Mouse (Mus musculus) stomach, embryonic 16.5 days (tissue): Measurements from ENCODE around the gene Tcf23. TPM values are rescaled to one million over a fixed set of nuclear protein-coding genes. Genes with fewer than 3 reads are reported as not detected.
"Not testable (repeated sequence)": the region's sequence is repeated elsewhere in the genome, so short reads cannot be mapped to it uniquely, and the experiment has no call there.

ENCODE experiments used
- ATAC-seq: fragments of 200-750 bp; cut with Nextera tagmentation; 2 replicates; pipeline ENCODE4 v1.8.0; 2017; ENCODE audit warnings: moderate number of reproducible peaks, moderate TSS enrichment; ENCODE audit not compliant: insufficient read depth, low FRiP score
- H3K27ac ChIP-seq: fragments of 300-500 bp; sonication (generic); 2 replicates; pipeline ENCODE4 v1.5.1; 2014; ENCODE audit warnings: low read length
- H3K27me3 ChIP-seq: fragments of 300-500 bp; sonication (generic); 2 replicates; pipeline ENCODE4 v1.6.1; 2014; ENCODE audit warnings: low read length, control low read depth, mixed read lengths; ENCODE audit not compliant: control insufficient read depth, insufficient read depth
- H3K36me3 ChIP-seq: fragments of 300-500 bp; sonication (generic); 2 replicates; pipeline ENCODE4 v1.6.1; 2014; ENCODE audit warnings: low read length; ENCODE audit not compliant: control insufficient read depth, insufficient read depth
- H3K4me1 ChIP-seq: fragments of 300-500 bp; sonication (generic); 2 replicates; pipeline ENCODE4 v1.6.1; 2014; ENCODE audit warnings: low read length, control low read depth, mixed read lengths; ENCODE audit not compliant: control insufficient read depth, insufficient read depth
- H3K4me2 ChIP-seq: fragments of 300-500 bp; sonication (generic); 2 replicates; pipeline ENCODE4 v1.6.1; 2014; ENCODE audit warnings: low read depth, low read length, mixed read lengths
- H3K4me3 ChIP-seq: fragments of 300-500 bp; sonication (generic); replicated peaks from 2 replicates; pipeline ENCODE4 v1.5.1; 2014; ENCODE audit warnings: mild to moderate bottlenecking, low read length
- H3K9ac ChIP-seq: fragments of 300-500 bp; sonication (generic); 2 replicates; pipeline ENCODE4 v1.6.1; 2014; ENCODE audit warnings: low read length
- H3K9me3 ChIP-seq: fragments of 300-500 bp; sonication (generic); replicated peaks from 2 replicates; pipeline ENCODE4 v1.6.1; 2016; ENCODE audit warnings: low read length, control low read depth; ENCODE audit not compliant: control insufficient read depth
- WGBS: fragments of 180-500 bp; shearing (Covaris S2); extraction: QIAGEN DNeasy Blood & Tissue Kit; methylation state at CpG from one replicate; pipeline ENCODE4 v1.1.7; 2014; 5-methylcytosine and 5-hydroxymethylcytosine counted together
- polyA plus RNA-seq: library from polyadenylated mRNA; unstranded; fragments of >200 nt; fragmentation: Nextera tagmentation; extraction: Ambion mirVana; gene quantifications from 2 replicates; pipeline ENCODE4 v1.2.1, GENCODE M21; 2015

The Tcf23 gene
- polyA plus RNA-seq, 1 experiment from 2014 or later: 1.1 TPM

GRCm38 (mm10) chr5:31000993-31001392, 32.5 kb downstream of the Tcf23 start:
- H3K4me3 ChIP-seq: no peak overlapping the region
- no peak overlapping the region for H3K9ac ChIP-seq
- no peaks in the 10 kb centered on the region for H3K36me3 ChIP-seq
- no peak overlapping the region for H3K4me2 ChIP-seq
- 82% methylated on average over 2 of the region's 2 CpGs for WGBS
- H3K4me1 ChIP-seq: no peaks in the 10 kb centered on the region
- H3K9me3 ChIP-seq: no peaks in the 10 kb centered on the region
- H3K27me3 ChIP-seq: no peaks in the 10 kb centered on the region
- no peak overlapping the region for H3K27ac ChIP-seq
- no peak for ATAC-seq

- H3K4me1 ChIP-seq: no peaks in the 10 kb centered on the region
- no peak overlapping the region for H3K4me3 ChIP-seq
- ATAC-seq: no peak
- H3K9ac ChIP-seq: no peak overlapping the region
- H3K4me2 ChIP-seq: no peak overlapping the region
- 82% methylated on average over 4 of the region's 4 CpGs for WGBS
- no peaks in the 10 kb centered on the region for H3K9me3 ChIP-seq
- no peaks in the 10 kb centered on the region for H3K36me3 ChIP-seq
- no peaks in the 10 kb centered on the region for H3K27me3 ChIP-seq
- H3K27ac ChIP-seq: no peak overlapping the region
Measured at GRCm38 (mm10) chr5:31001560-31001959, 33.1 kb downstream of the Tcf23 start.

- Histone ChIP-seq H3K36me3 (no peaks in the 10 kb centered on the region), H3K4me1 (no peaks in the 10 kb centered on the region), H3K4me2 (no peak overlapping the region), H3K9me3 (no peaks in the 10 kb centered on the region), H3K27me3 (no peaks in the 10 kb centered on the region), H3K4me3 (no peak overlapping the region), H3K9ac (no peak overlapping the region), H3K27ac (no peak overlapping the region)
- ATAC-seq: peak; percentile 47; the same call in 1 of the 2 replicates
- WGBS: 6% methylated on average over 5 of the region's 5 CpGs
Measured at GRCm38 (mm10) chr5:31004184-31004583, 35.7 kb downstream of the Tcf23 start.

- H3K27ac ChIP-seq: no peak overlapping the region
- no peak overlapping the region for H3K9ac ChIP-seq
- no peaks in the 10 kb centered on the region for H3K27me3 ChIP-seq
- H3K4me3 ChIP-seq: no peak overlapping the region
- WGBS: 74% methylated on average over 3 of the region's 3 CpGs
- no peaks in the 10 kb centered on the region for H3K36me3 ChIP-seq
- no peaks in the 10 kb centered on the region for H3K4me1 ChIP-seq
- H3K9me3 ChIP-seq: no peaks in the 10 kb centered on the region
- no peak for ATAC-seq
- H3K4me2 ChIP-seq: no peak overlapping the region
Measured at GRCm38 (mm10) chr5:31012737-31013136, 44.3 kb downstream of the Tcf23 start.

GRCm38 (mm10) chr5:31015913-31016312, 47.5 kb downstream of the Tcf23 start:
- Histone ChIP-seq H3K4me1 (no peaks in the 10 kb centered on the region), H3K9me3 (no peaks in the 10 kb centered on the region), H3K27ac (no peak overlapping the region), H3K36me3 (no peaks in the 10 kb centered on the region), H3K4me3 (no peak overlapping the region), H3K9ac (no peak overlapping the region), H3K4me2 (no peak overlapping the region), H3K27me3 (no peaks in the 10 kb centered on the region)
- WGBS: 44% methylated on average over 2 of the region's 2 CpGs
- no peak for ATAC-seq

- not testable (repeated sequence) for H3K9me3 ChIP-seq, H3K4me1 ChIP-seq, H3K27ac ChIP-seq, H3K9ac ChIP-seq, H3K4me3 ChIP-seq, H3K4me2 ChIP-seq, ATAC-seq, H3K36me3 ChIP-seq, H3K27me3 ChIP-seq
- 90% methylated on average over 4 of the region's 5 CpGs for WGBS
Measured at GRCm38 (mm10) chr5:31021790-31022189, 53.3 kb downstream of the Tcf23 start.

- H3K36me3 ChIP-seq: no peaks in the 10 kb centered on the region
- H3K9ac ChIP-seq: no peak overlapping the region
- no peak for ATAC-seq
- H3K4me1 ChIP-seq: no peaks in the 10 kb centered on the region
- 33% methylated on average over 1 of the region's 1 CpGs for WGBS
- no peak overlapping the region for H3K4me3 ChIP-seq
- H3K4me2 ChIP-seq: no peak overlapping the region
- H3K27me3 ChIP-seq: no peaks in the 10 kb centered on the region
- no peaks in the 10 kb centered on the region for H3K9me3 ChIP-seq
- H3K27ac ChIP-seq: no peak overlapping the region
Measured at GRCm38 (mm10) chr5:31022690-31023089, 54.2 kb downstream of the Tcf23 start.

GRCm38 (mm10) chr5:31023254-31023653, 54.8 kb downstream of the Tcf23 start:
- no peak overlapping the region for H3K4me2 ChIP-seq
- no peak for ATAC-seq
- no peak overlapping the region for H3K9ac ChIP-seq
- H3K27ac ChIP-seq: no peak overlapping the region
- no peaks in the 10 kb centered on the region for H3K36me3 ChIP-seq
- no peaks in the 10 kb centered on the region for H3K27me3 ChIP-seq
- H3K4me1 ChIP-seq: no peaks in the 10 kb centered on the region
- no peaks in the 10 kb centered on the region for H3K9me3 ChIP-seq
- WGBS: 27% methylated on average over 4 of the region's 4 CpGs
- no peak overlapping the region for H3K4me3 ChIP-seq

GRCm38 (mm10) chr5:31024641-31025040, 56.2 kb downstream of the Tcf23 start:
- Histone ChIP-seq H3K27me3 (no peaks in the 10 kb centered on the region), H3K9ac (no peak overlapping the region)

More at GRCm38 (mm10) chr5:31024641-31025040, 56.2 kb downstream of the Tcf23 start:
- H3K27ac ChIP-seq: no peak overlapping the region
- H3K4me3 ChIP-seq: no peak overlapping the region
- H3K4me2 ChIP-seq: no peak overlapping the region
- ATAC-seq: no peak
- H3K4me1 ChIP-seq: no peaks in the 10 kb centered on the region
- H3K9me3 ChIP-seq: no peaks in the 10 kb centered on the region
- no peaks in the 10 kb centered on the region for H3K36me3 ChIP-seq
